Mouse (Mus musculus) testis, adult 2 months (tissue): ENCODE results near the gene Pgpep1. TPM values are rescaled to one million over a fixed set of nuclear protein-coding genes. Genes with fewer than 3 reads are reported as not detected.

Source experiments
- H3K27ac ChIP-seq: fragments of 200-500 bp; 2 replicates; pipeline ENCODE4 v1.5.1; 2012; ENCODE audit warnings: low read depth, low read length; ENCODE audit not compliant: control insufficient read depth, insufficient read depth
- H3K27me3 ChIP-seq: fragments of 200-500 bp; 2 replicates; pipeline ENCODE4 v1.6.1; 2012; ENCODE audit warnings: mild to moderate bottlenecking, low read length, moderate library complexity; ENCODE audit not compliant: control insufficient read depth, insufficient read depth
- H3K36me3 ChIP-seq: fragments of 200-500 bp; 2 replicates; pipeline ENCODE4 v1.6.1; 2012; ENCODE audit warnings: mild to moderate bottlenecking, low read length; ENCODE audit not compliant: control insufficient read depth, insufficient read depth
- H3K4me1 ChIP-seq: fragments of 200-500 bp; 2 replicates; pipeline ENCODE4 v1.6.1; 2012; ENCODE audit warnings: low read length; ENCODE audit not compliant: control insufficient read depth, insufficient read depth
- H3K4me3 ChIP-seq: fragments of 200-500 bp; 2 replicates; pipeline ENCODE4 v1.5.1; 2012; ENCODE audit warnings: low read depth, mild to moderate bottlenecking, low read length, moderate library complexity, mixed read lengths; ENCODE audit not compliant: control insufficient read depth
- CTCF ChIP-seq: fragments of 200-500 bp; IDR thresholded peaks from 2 replicates; pipeline ENCODE4 v1.5.1; 2012; ENCODE audit warnings: low read depth, mild to moderate bottlenecking, inconsistent platforms, low read length, moderate library complexity; ENCODE audit not compliant: control insufficient read depth, insufficient read depth, insufficient replicate concordance
- POLR2A ChIP-seq: fragments of 200-500 bp; IDR thresholded peaks from 2 replicates; pipeline ENCODE4 v1.6.1; 2012; ENCODE audit warnings: low read depth, mild to moderate bottlenecking, inconsistent platforms, low read length, moderate library complexity; ENCODE audit not compliant: control insufficient read depth
- polyA plus RNA-seq: library from polyadenylated mRNA; depleted of rRNA; stranded (reverse); fragments of >200 nt; gene quantifications from 2 replicates; pipeline ENCODE4 v1.2.3, GENCODE M21; 2012

Pgpep1 gene
- polyA plus RNA-seq, 1 experiment = 3.7 TPM

GRCm38 (mm10) chr8:70646369-70646768 is 13.8 kb downstream of the Pgpep1 start:
- H3K4me1 ChIP-seq = peaks cover 3% of the 10 kb centered on the region

GRCm38 (mm10) chr8:70645501-70646224 is 14.5 kb downstream of the Pgpep1 start:
- Histone ChIP-seq H3K4me1 (peaks cover 3% of the 10 kb centered on the region), H3K27me3 (no peaks in the 10 kb centered on the region), H3K4me3 (no peak overlapping the region), H3K36me3 (no peaks in the 10 kb centered on the region), H3K27ac (no peak overlapping the region)
- no peak for TF ChIP-seq CTCF
- TF ChIP-seq POLR2A = no peak

More at GRCm38 (mm10) chr8:70646369-70646768, 13.8 kb downstream of the Pgpep1 start:
- H3K36me3 ChIP-seq = no peaks in the 10 kb centered on the region
- no peak overlapping the region for H3K4me3 ChIP-seq
- no peaks in the 10 kb centered on the region for H3K27me3 ChIP-seq
- H3K27ac ChIP-seq = no peak overlapping the region
- TF ChIP-seq CTCF (no peak), POLR2A (no peak)

- no peak overlapping the region for H3K4me3 ChIP-seq
- no peaks in the 10 kb centered on the region for H3K27me3 ChIP-seq
- H3K27ac ChIP-seq = no peak overlapping the region
- peaks cover 3% of the 10 kb centered on the region; the same call in 1 of the 2 replicates for H3K4me1 ChIP-seq
- no peak for TF ChIP-seq POLR2A
- TF ChIP-seq CTCF = no peak
- H3K36me3 ChIP-seq = no peaks in the 10 kb centered on the region
Measured at GRCm38 (mm10) chr8:70644065-70644464, 16.1 kb downstream of the Pgpep1 start.

- no peaks in the 10 kb centered on the region for H3K36me3 ChIP-seq
Measured at GRCm38 (mm10) chr8:70643019-70643418, 17.2 kb downstream of the Pgpep1 start.

GRCm38 (mm10) chr8:70638752-70639151 is 21.4 kb downstream of the Pgpep1 start:
- Histone ChIP-seq H3K36me3 (no peaks in the 10 kb centered on the region), H3K4me1 (peaks cover 3% of the 10 kb centered on the region), H3K4me3 (no peak overlapping the region), H3K27me3 (no peaks in the 10 kb centered on the region), H3K27ac (no peak overlapping the region)
- TF ChIP-seq CTCF = no peak
- TF ChIP-seq POLR2A = no peak

More at GRCm38 (mm10) chr8:70643019-70643418, 17.2 kb downstream of the Pgpep1 start:
- Histone ChIP-seq H3K27me3 (no peaks in the 10 kb centered on the region), H3K4me3 (no peak overlapping the region), H3K4me1 (peaks cover 3% of the 10 kb centered on the region; the same call in 1 of the 2 replicates), H3K27ac (no peak overlapping the region)
- no peak for TF ChIP-seq POLR2A
- TF ChIP-seq CTCF = no peak

GRCm38 (mm10) chr8:70636838-70637237 is 23.4 kb downstream of the Pgpep1 start:
- Histone ChIP-seq H3K27ac (no peak overlapping the region), H3K4me3 (no peak overlapping the region), H3K27me3 (no peaks in the 10 kb centered on the region), H3K36me3 (no peaks in the 10 kb centered on the region), H3K4me1 (peaks cover 3% of the 10 kb centered on the region)
- TF ChIP-seq CTCF = no peak

GRCm38 (mm10) chr8:70635527-70635926 is 24.7 kb downstream of the Pgpep1 start:
- Histone ChIP-seq H3K4me1 (peaks cover 8% of the 10 kb centered on the region), H3K4me3 (no peak overlapping the region), H3K27me3 (no peaks in the 10 kb centered on the region), H3K27ac (no peak overlapping the region), H3K36me3 (no peaks in the 10 kb centered on the region)
- TF ChIP-seq CTCF = no peak
- TF ChIP-seq POLR2A = no peak
